Mouse (Mus musculus) spleen, adult 18-20 months (tissue): Measurements from ENCODE around the gene AC141477.1.
A peak's percentile ranks its signal among the peaks of the same experiment; 100 is the strongest.

ENCODE experiments used
- DNase-seq, 2 experiments: peaks; one replicate each; pipeline ENCODE4 v3.0.0; 2022; ENCODE audit warnings: mixed read lengths in 2 of 2

AC141477.1 gene

DNA sequence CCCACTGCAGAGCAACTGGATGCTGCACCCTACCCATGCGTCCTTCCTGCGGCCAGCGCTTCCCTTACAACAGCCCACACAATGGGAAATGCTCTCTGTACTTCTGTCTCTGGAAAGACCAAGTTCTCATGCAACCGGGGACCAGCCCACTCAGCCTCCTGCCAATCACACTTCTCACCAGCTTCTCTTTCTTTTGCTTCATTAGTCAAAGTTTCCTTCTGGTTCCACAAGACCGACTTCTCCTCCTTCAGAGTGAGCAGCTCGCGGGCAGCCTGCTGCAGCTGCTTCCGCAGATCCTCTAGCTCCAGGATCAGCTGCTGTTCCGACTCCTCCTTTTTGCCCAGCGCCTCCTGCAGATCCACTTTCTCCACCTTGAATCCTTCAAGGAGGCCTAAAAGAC is 31.7 kb downstream of the AC141477.1 start:
- DNase-seq, result no peak

DNA sequence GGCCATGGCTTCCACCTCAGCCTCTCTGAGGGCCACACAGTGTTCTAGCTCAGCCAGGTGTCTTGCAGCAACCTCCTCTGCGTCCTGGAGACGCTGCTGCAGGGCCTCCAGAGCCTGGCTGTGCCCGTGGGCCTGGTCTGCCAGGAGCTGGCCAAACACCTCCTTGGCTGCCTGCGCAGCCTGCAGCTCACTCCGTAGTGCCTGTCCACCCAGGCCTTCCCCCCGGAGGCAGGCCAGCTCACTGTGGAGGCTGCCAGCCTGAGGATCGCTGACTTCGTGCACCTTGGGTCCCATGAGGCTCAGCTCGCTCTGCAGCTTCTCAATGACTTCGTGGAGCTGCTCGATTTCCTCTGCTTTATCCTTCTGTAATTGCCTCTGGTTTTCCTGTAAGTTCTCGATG is 47.6 kb downstream of the AC141477.1 start:
- no peak for DNase-seq

DNA sequence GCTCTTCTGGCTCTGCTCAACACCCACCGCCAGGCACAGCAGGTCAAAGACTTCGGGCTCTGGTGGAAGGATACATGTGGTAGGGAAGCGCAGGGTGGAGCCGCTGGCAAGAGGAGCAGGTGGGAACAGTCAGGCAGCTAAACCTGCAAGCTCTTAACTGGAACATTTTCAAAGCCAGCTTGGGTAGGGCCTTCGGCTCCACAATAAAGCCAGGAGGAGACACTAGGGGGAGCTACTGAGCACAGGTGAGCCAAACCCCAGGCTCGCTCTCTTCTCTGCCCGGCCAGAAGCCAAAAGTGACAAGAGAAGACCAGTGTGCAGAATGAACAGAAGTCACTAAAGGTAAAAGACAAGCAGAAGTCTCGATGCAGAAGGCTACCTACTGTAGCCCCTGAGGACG is 48.5 kb downstream of the AC141477.1 start:
- DNase-seq, result peak in 1 of 2 experiments; percentile 22

DNA sequence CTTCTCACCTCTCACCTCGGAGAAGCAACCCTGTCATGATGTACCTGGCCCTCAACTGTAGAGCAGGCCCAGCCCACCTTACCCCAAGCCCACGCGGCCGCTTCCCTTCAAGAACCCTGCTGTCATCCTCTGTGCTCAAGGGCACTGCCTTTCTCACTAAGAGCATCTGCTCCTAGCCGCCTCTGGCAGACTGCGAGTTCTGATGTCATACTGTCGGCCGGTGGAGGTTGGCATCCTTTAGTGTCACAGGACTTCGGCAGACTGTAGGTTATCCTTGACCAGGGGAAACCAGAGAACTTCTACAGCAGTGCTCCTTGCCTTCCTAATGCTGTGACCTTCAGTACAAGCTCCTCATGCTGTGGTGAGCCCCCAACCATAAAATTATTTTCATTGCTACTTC is 49.1 kb downstream of the AC141477.1 start:
- no peak for DNase-seq
